Mouse (Mus musculus) liver, embryonic 14.5 days (tissue): ENCODE measurements around the gene Pah. TPM values are rescaled to one million over a fixed set of nuclear protein-coding genes. Genes with fewer than 3 reads are reported as not detected.

Source experiments
- ATAC-seq: fragments of 200-750 bp; cut with Nextera tagmentation; 2 replicates; pipeline ENCODE4 v1.8.0; 2017; ENCODE audit warnings: moderate number of reproducible peaks, mild to moderate bottlenecking, moderate library complexity; ENCODE audit not compliant: insufficient read depth
- DNase-seq, 3 experiments: peaks; one replicate each; pipeline ENCODE4 v3.0.0-alpha.2; 2012 to 2013; ENCODE audit warnings: low read depth in 3 of 3, low spot score in 3 of 3
- H3K27ac ChIP-seq: fragments of 300-500 bp; sonication (generic); 2 replicates; pipeline ENCODE4 v1.5.1; 2014; ENCODE audit warnings: moderate library complexity, mild to moderate bottlenecking, control low read depth, inconsistent platforms
- H3K27me3 ChIP-seq: fragments of 300-500 bp; sonication (generic); 2 replicates; pipeline ENCODE4 v1.6.1; 2014; ENCODE audit warnings: mild to moderate bottlenecking, low read length, moderate library complexity; ENCODE audit not compliant: control insufficient read depth, insufficient read depth
- H3K36me3 ChIP-seq: fragments of 300-500 bp; sonication (generic); replicated peaks from 2 replicates; pipeline ENCODE4 v1.6.1; 2014; ENCODE audit warnings: low read depth; ENCODE audit not compliant: control insufficient read depth, insufficient read depth
- H3K4me1 ChIP-seq, 2 experiments: fragments of 200-500 bp in 1 of 2; fragments of 300-500 bp in 1 of 2; sonication (generic) in 1 of 2; replicated peaks; 2 replicates each; pipeline ENCODE4 v1.6.1; 2012 to 2014; ENCODE audit warnings: antibody characterized with exemption in 1 of 2, inconsistent platforms in 1 of 2, low read length in 1 of 2; ENCODE audit not compliant: control insufficient read depth in 2 of 2, insufficient read depth in 2 of 2
- H3K4me2 ChIP-seq: fragments of 300-500 bp; sonication (generic); 2 replicates; pipeline ENCODE4 v1.6.1; 2014; ENCODE audit warnings: low read depth, mild to moderate bottlenecking, control low read depth, moderate library complexity
- H3K4me3 ChIP-seq, 2 experiments: fragments of 200-500 bp in 1 of 2; fragments of 300-500 bp in 1 of 2; sonication (generic) in 1 of 2; 2 replicates each; pipeline ENCODE4 v1.5.1; 2012 to 2014; ENCODE audit warnings: low read depth in 2 of 2, low read length in 2 of 2, mild to moderate bottlenecking in 2 of 2, control low read depth in 1 of 2, inconsistent platforms in 1 of 2, moderate library complexity in 1 of 2; ENCODE audit not compliant: insufficient read depth in 1 of 2
- H3K9ac ChIP-seq: fragments of 300-500 bp; sonication (generic); replicated peaks from 2 replicates; pipeline ENCODE4 v1.6.1; 2014; ENCODE audit warnings: mild to moderate bottlenecking, control low read depth, moderate library complexity
- H3K9me3 ChIP-seq: fragments of 300-500 bp; sonication (generic); 2 replicates; pipeline ENCODE4 v1.6.1; 2016; ENCODE audit warnings: low read length, mixed read lengths; ENCODE audit not compliant: control insufficient read depth
- CTCF ChIP-seq: IDR thresholded peaks from 2 replicates; pipeline ENCODE4 v1.5.1; 2016; ENCODE audit warnings: antibody characterized with exemption, low read depth, control low read depth
- EP300 ChIP-seq: IDR thresholded peaks from 2 replicates; pipeline ENCODE4 v1.6.1; 2016; ENCODE audit warnings: antibody characterized with exemption, low read depth
- WGBS: fragments of 180-500 bp; shearing (Covaris S2); extraction: QIAGEN DNeasy Blood & Tissue Kit; methylation state at CpG from one replicate; pipeline ENCODE4 v1.1.7; 2014; ENCODE audit not compliant: insufficient replicate concordance; 5-methylcytosine and 5-hydroxymethylcytosine counted together
- polyA plus RNA-seq, 2 experiments: library from polyadenylated mRNA; depleted of rRNA in 1 of 2; stranded (reverse) in 1 of 2; unstranded in 1 of 2; fragments of >200 nt; fragmentation: Nextera tagmentation in 1 of 2; extraction: Ambion mirVana in 1 of 2; gene quantifications; 2 replicates each; pipeline versions ENCODE4 v1.2.1 to v1.2.3; 2012 to 2014

Pah gene
- polyA plus RNA-seq (2012; rRNA removed) (20.8 and 20.9 TPM in 2 replicates), polyA plus RNA-seq (2014; fragmentation: Nextera tagmentation; extraction: Ambion mirVana) (31.6 and 33.2 TPM in 2 replicates)

- H3K4me2 ChIP-seq: peak within 1 kb of the TSS; percentile 44
- no peak within 1 kb of the TSS for H3K27ac ChIP-seq
- H3K36me3 ChIP-seq: no peaks in the 10 kb centered on the region
- WGBS: 49% methylated on average over 5 of the region's 5 CpGs
- H3K4me1 ChIP-seq: peaks cover 0 to 10% of the 10 kb centered on the region in 2 experiments; a peak in 1 of 4 replicates
- ATAC-seq (peak; percentile 27; the same call in 1 of the 2 replicates), DNase-seq (no peak)
- H3K27me3 ChIP-seq: no peaks in the 10 kb centered on the region
- no peak for TF ChIP-seq EP300
- TF ChIP-seq CTCF: no peak
- no peaks in the 10 kb centered on the region for H3K9me3 ChIP-seq
- H3K4me3 ChIP-seq: peak within 1 kb of the TSS in 1 of 2 experiments; percentile 32; a peak in 3 of 4 replicates
- no peak within 1 kb of the TSS for H3K9ac ChIP-seq
Observed at GRCm38 (mm10) chr10:87521646-87522045, at the start of gene Pah. Gene Pah, plus strand, starts transcription at chr10:87521795.

- H3K27me3 ChIP-seq: no peaks in the 10 kb centered on the region
- H3K9ac ChIP-seq: no peak overlapping the region
- H3K27ac ChIP-seq: no peak overlapping the region
- H3K9me3 ChIP-seq: no peaks in the 10 kb centered on the region
- WGBS: 65% methylated on average over 10 of the region's 10 CpGs
- TF ChIP-seq EP300 (no peak), CTCF (no peak)
- DNase-seq: no peak
- no peak overlapping the region for H3K4me3 ChIP-seq
- no peaks in the 10 kb centered on the region for H3K4me1 ChIP-seq
- H3K36me3 ChIP-seq: no peaks in the 10 kb centered on the region
- H3K4me2 ChIP-seq: no peak overlapping the region
- ATAC-seq: no peak
Observed at GRCm38 (mm10) chr10:87473475-87474131, 48.0 kb upstream of the Pah start.

GRCm38 (mm10) chr10:87474971-87475370 is 46.6 kb upstream of the Pah start:
- Histone ChIP-seq H3K36me3 (no peaks in the 10 kb centered on the region), H3K27me3 (no peaks in the 10 kb centered on the region), H3K4me1 (no peaks in the 10 kb centered on the region), H3K9ac (no peak overlapping the region), H3K4me2 (no peak overlapping the region), H3K4me3 (no peak overlapping the region), H3K9me3 (no peaks in the 10 kb centered on the region), H3K27ac (no peak overlapping the region)
- TF ChIP-seq CTCF (no peak), EP300 (no peak)
- WGBS: 56% methylated on average over 2 of the region's 2 CpGs
- DNase-seq: no peak
- ATAC-seq: no peak

GRCm38 (mm10) chr10:87477895-87478294 is 43.7 kb upstream of the Pah start:
- H3K36me3 ChIP-seq: no peaks in the 10 kb centered on the region
- no peak for ATAC-seq
- no peak overlapping the region for H3K4me3 ChIP-seq
- no peak for DNase-seq
- H3K4me2 ChIP-seq: no peak overlapping the region
- 33% methylated on average over 5 of the region's 5 CpGs for WGBS
- no peaks in the 10 kb centered on the region for H3K27me3 ChIP-seq
- no peaks in the 10 kb centered on the region for H3K4me1 ChIP-seq
- H3K27ac ChIP-seq: no peak overlapping the region
- TF ChIP-seq EP300 (no peak), CTCF (no peak)
- no peak overlapping the region for H3K9ac ChIP-seq
- H3K9me3 ChIP-seq: no peaks in the 10 kb centered on the region

GRCm38 (mm10) chr10:87484831-87485720 is 36.5 kb upstream of the Pah start:
- H3K27me3 ChIP-seq: peaks cover 37% of the 10 kb centered on the region
- H3K4me1 ChIP-seq: no peaks in the 10 kb centered on the region
- H3K4me2 ChIP-seq: no peak overlapping the region
- no peaks in the 10 kb centered on the region for H3K36me3 ChIP-seq
- WGBS: 2% methylated on average over 17 of the region's 17 CpGs
- H3K9me3 ChIP-seq: no peaks in the 10 kb centered on the region
- no peak overlapping the region for H3K27ac ChIP-seq
- no peak overlapping the region for H3K9ac ChIP-seq
- no peak for ATAC-seq
- no peak for TF ChIP-seq CTCF
- TF ChIP-seq EP300: no peak
- no peak for DNase-seq
- H3K4me3 ChIP-seq: no peak overlapping the region
